Mouse (Mus musculus) G1E (cell line): ENCODE results near the gene Irak2. TPM values are rescaled to one million over a fixed set of nuclear protein-coding genes. Genes with fewer than 3 reads are reported as not detected.

Source experiments
- ATAC-seq: 2 replicates; pipeline ENCODE4 v1.8.0; 2016; ENCODE audit warnings: mild to moderate bottlenecking; ENCODE audit not compliant: insufficient number of reproducible peaks, poor library complexity, low FRiP score, severe bottlenecking; ENCODE audit errors: extremely low read depth
- DNase-seq: peaks from one replicate; pipeline ENCODE4 v3.0.0; 2012; ENCODE audit warnings: low spot score
- H3K27me3 ChIP-seq: 2 replicates; pipeline ENCODE4 v1.6.1; 2012; ENCODE audit warnings: mild to moderate bottlenecking, low read length, inconsistent platforms; ENCODE audit not compliant: insufficient read depth
- H3K36me3 ChIP-seq: replicated peaks from 2 replicates; pipeline ENCODE3; 2012; ENCODE audit warnings: mild to moderate bottlenecking, inconsistent platforms
- H3K4me1 ChIP-seq: 2 replicates; pipeline ENCODE4 v1.6.1; 2012; ENCODE audit warnings: low read depth, low read length, inconsistent platforms, mixed read lengths; ENCODE audit not compliant: insufficient read depth
- H3K4me3 ChIP-seq: 2 replicates; pipeline ENCODE4 v1.5.1; 2012; ENCODE audit warnings: low read depth, mild to moderate bottlenecking, inconsistent platforms, low read length, moderate library complexity, mixed read lengths
- H3K9me3 ChIP-seq: replicated peaks from 2 replicates; pipeline ENCODE4 v1.6.1; 2012; ENCODE audit warnings: inconsistent platforms
- CTCF ChIP-seq: IDR thresholded peaks from 2 replicates; pipeline ENCODE4 v1.5.1; 2012; ENCODE audit warnings: low read depth, low read length, inconsistent platforms, mixed read lengths
- GATA1 ChIP-seq: IDR thresholded peaks from 2 replicates; pipeline ENCODE4 v1.6.1; 2012; ENCODE audit warnings: borderline replicate concordance, low read length, inconsistent platforms, mixed read lengths
- GATA2 ChIP-seq: IDR thresholded peaks from 2 replicates; pipeline ENCODE4 v1.6.1; 2012; ENCODE audit warnings: low read depth, low read length, inconsistent platforms, borderline replicate concordance
- POLR2AphosphoS5 ChIP-seq: IDR thresholded peaks from 2 replicates; pipeline ENCODE4 v1.6.1; 2012; ENCODE audit warnings: low read depth, low read length, inconsistent platforms; ENCODE audit not compliant: insufficient replicate concordance
- TAL1 ChIP-seq: conservative IDR thresholded peaks from 2 replicates; pipeline ENCODE4 v1.6.1; 2012; ENCODE audit warnings: low read depth, low read length, inconsistent platforms, mixed read lengths
- polyA plus RNA-seq: library from polyadenylated mRNA; stranded (reverse); fragments of >175 nt; gene quantifications from 2 replicates; pipeline ENCODE4 v1.2.3, GENCODE M21; 2012
- total RNA-seq, 2 experiments: library from RNA; stranded (forward) in 1 of 2; stranded (reverse) in 1 of 2; fragments of 200-1000 nt in 1 of 2; fragments of >200 nt in 1 of 2; fragmentation: Nextera tagmentation in 1 of 2; gene quantifications; 2 replicates each; pipeline ENCODE4 v1.2.3; 2014 to 2017

The Irak2 gene
- total and polyA plus RNA-seq, 3 experiments, result 7.4 to 10.9 (median 10.2) TPM

DNA sequence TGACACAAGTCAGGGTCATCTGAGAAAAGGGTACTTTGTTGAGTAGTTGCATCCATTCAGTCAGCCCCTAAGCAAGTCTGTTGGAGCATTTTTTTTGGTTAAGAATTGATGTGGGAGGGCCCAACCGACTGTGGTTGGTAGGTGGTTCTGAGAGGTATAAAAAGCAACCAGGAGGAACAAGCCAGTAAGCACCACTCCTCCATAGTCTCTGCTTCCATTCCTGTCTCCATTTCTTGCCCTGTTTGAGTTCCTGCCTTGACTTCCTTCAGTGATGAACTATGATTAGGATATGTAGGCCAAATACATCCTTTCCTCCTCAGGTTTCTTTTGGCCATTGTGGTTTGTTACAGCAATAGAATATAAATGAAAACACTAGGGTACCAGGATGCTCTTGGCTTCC lies 104.8 kb downstream of the Irak2 start:
- H3K4me3 ChIP-seq, result no peak overlapping the region
- peaks cover 24% of the 10 kb centered on the region for H3K4me1 ChIP-seq
- peaks cover 5% of the 10 kb centered on the region for H3K27me3 ChIP-seq
- H3K9me3 ChIP-seq, result no peaks in the 10 kb centered on the region
- ATAC-seq (no peak), DNase-seq (no peak)
- H3K36me3 ChIP-seq, result peaks cover 11% of the 10 kb centered on the region
- TF ChIP-seq GATA1, result no peak
- no peak for TF ChIP-seq GATA2
- no peak for TF ChIP-seq TAL1
- no peak for TF ChIP-seq POLR2AphosphoS5
- TF ChIP-seq CTCF, result no peak

Other genes starting within 250 kb of the Irak2 start
- 43.3 and 47.6 TPM in 2 replicates for gene Ttll3, start 249.2 kb upstream of the Irak2 start, total RNA-seq (2014; fragmentation: Nextera tagmentation)
- 20.5 and 22.7 TPM in 2 replicates for gene Ttll3, start 249.2 kb upstream of the Irak2 start, total RNA-seq (2017)
- 10.2 and 15.1 TPM in 2 replicates for gene Ttll3, start 249.2 kb upstream of the Irak2 start, polyA plus RNA-seq
- 8.7 and 20.2 TPM in 2 replicates for gene Rpusd3, start 219.1 kb upstream of the Irak2 start, total RNA-seq (2014; fragmentation: Nextera tagmentation)
- 7.7 and 8.5 TPM in 2 replicates for gene Rpusd3, start 219.1 kb upstream of the Irak2 start, total RNA-seq (2017)
- gene Rpusd3, start 219.1 kb upstream of the Irak2 start, polyA plus RNA-seq, result 113 TPM in 2 replicates
- gene Cidec, start 202.7 kb upstream of the Irak2 start, total RNA-seq (2014; fragmentation: Nextera tagmentation), result not detected in 2 replicates
- 0.06 and 0.27 TPM in 2 replicates for gene Cidec, start 202.7 kb upstream of the Irak2 start, total RNA-seq (2017)
- not detected in 2 replicates for gene Cidec, start 202.7 kb upstream of the Irak2 start, polyA plus RNA-seq
- 19.4 and 21.7 TPM in 2 replicates for gene Jagn1, start 195.9 kb upstream of the Irak2 start, total RNA-seq (2014; fragmentation: Nextera tagmentation)
- gene Jagn1, start 195.9 kb upstream of the Irak2 start, total RNA-seq (2017), result 12.9 and 14.0 TPM in 2 replicates
- 5.6 and 6.3 TPM in 2 replicates for gene Jagn1, start 195.9 kb upstream of the Irak2 start, polyA plus RNA-seq
- not detected in 2 replicates for gene Il17re, start 180.0 kb upstream of the Irak2 start, total RNA-seq (2014; fragmentation: Nextera tagmentation)
- gene Il17re, start 180.0 kb upstream of the Irak2 start, total RNA-seq (2017), result 0.17 and 0.22 TPM in 2 replicates
- not detected in 2 replicates for gene Il17re, start 180.0 kb upstream of the Irak2 start, polyA plus RNA-seq
- not detected in 2 replicates for gene Il17rc, start 167.0 kb upstream of the Irak2 start, total RNA-seq (2014; fragmentation: Nextera tagmentation)
- gene Il17rc, start 167.0 kb upstream of the Irak2 start, total RNA-seq (2017), result not detected in 2 replicates
- gene Il17rc, start 167.0 kb upstream of the Irak2 start, polyA plus RNA-seq, result 0.07 and 0.17 TPM in 2 replicates
- 8.5 and 9.9 TPM in 2 replicates for gene Creld1, start 155.2 kb upstream of the Irak2 start, total RNA-seq (2014; fragmentation: Nextera tagmentation)
- gene Creld1, start 155.2 kb upstream of the Irak2 start, total RNA-seq (2017), result 5.8 and 7.4 TPM in 2 replicates
- gene Creld1, start 155.2 kb upstream of the Irak2 start, polyA plus RNA-seq, result 17.3 and 19.8 TPM in 2 replicates
- not detected in 2 replicates for gene Prrt3, start 136.5 kb upstream of the Irak2 start, total RNA-seq (2014; fragmentation: Nextera tagmentation)
- gene Prrt3, start 136.5 kb upstream of the Irak2 start, total RNA-seq (2017), result under 0.01 and 0.12 TPM in 2 replicates
- gene Prrt3, start 136.5 kb upstream of the Irak2 start, polyA plus RNA-seq, result not detected in 2 replicates
- 54.4 and 56.1 TPM in 2 replicates for gene Emc3, start 106.8 kb upstream of the Irak2 start, total RNA-seq (2014; fragmentation: Nextera tagmentation)
- gene Emc3, start 106.8 kb upstream of the Irak2 start, total RNA-seq (2017), result 34.8 and 37.1 TPM in 2 replicates
- gene Emc3, start 106.8 kb upstream of the Irak2 start, polyA plus RNA-seq, result 18.8 and 22.9 TPM in 2 replicates
- 47.2 and 83.5 TPM in 2 replicates for gene Fancd2, start 106.8 kb upstream of the Irak2 start, total RNA-seq (2014; fragmentation: Nextera tagmentation)
- gene Fancd2, start 106.8 kb upstream of the Irak2 start, total RNA-seq (2017), result 32.9 and 41.1 TPM in 2 replicates
- gene Fancd2, start 106.8 kb upstream of the Irak2 start, polyA plus RNA-seq, result 2.2 TPM in 2 replicates
- not detected in 2 replicates for gene Fancd2os, start 37.8 kb upstream of the Irak2 start, total RNA-seq (2014; fragmentation: Nextera tagmentation)
- 0.16 TPM in 1 of 2 replicates, not detected in the other for gene Fancd2os, start 37.8 kb upstream of the Irak2 start, total RNA-seq (2017)
- not detected in 2 replicates for gene Fancd2os, start 37.8 kb upstream of the Irak2 start, polyA plus RNA-seq
- 186 and 193 TPM in 2 replicates for gene Brk1, start 33.7 kb upstream of the Irak2 start, total RNA-seq (2014; fragmentation: Nextera tagmentation)
- 167 and 180 TPM in 2 replicates for gene Brk1, start 33.7 kb upstream of the Irak2 start, total RNA-seq (2017)
- gene Brk1, start 33.7 kb upstream of the Irak2 start, polyA plus RNA-seq, result 29.2 and 42.6 TPM in 2 replicates
- gene Vhl, start 14.5 kb upstream of the Irak2 start, total RNA-seq (2014; fragmentation: Nextera tagmentation), result 9.0 and 12.5 TPM in 2 replicates
- gene Vhl, start 14.5 kb upstream of the Irak2 start, total RNA-seq (2017), result 25.4 and 26.1 TPM in 2 replicates
- gene Vhl, start 14.5 kb upstream of the Irak2 start, polyA plus RNA-seq, result 6.4 and 7.9 TPM in 2 replicates
- 20.9 and 26.3 TPM in 2 replicates for gene Tatdn2, start 58.6 kb downstream of the Irak2 start, total RNA-seq (2014; fragmentation: Nextera tagmentation)
- 72.0 and 81.3 TPM in 2 replicates for gene Tatdn2, start 58.6 kb downstream of the Irak2 start, total RNA-seq (2017)
- gene Tatdn2, start 58.6 kb downstream of the Irak2 start, polyA plus RNA-seq, result 33.1 and 34.5 TPM in 2 replicates
- gene Ghrl, start 81.4 kb downstream of the Irak2 start, total RNA-seq (2014; fragmentation: Nextera tagmentation), result not detected in 2 replicates
- 0.76 TPM in 1 of 2 replicates, not detected in the other for gene Ghrl, start 81.4 kb downstream of the Irak2 start, total RNA-seq (2017)
- not detected in 2 replicates for gene Ghrl, start 81.4 kb downstream of the Irak2 start, polyA plus RNA-seq
- gene Sec13, start 102.3 kb downstream of the Irak2 start, total RNA-seq (2014; fragmentation: Nextera tagmentation), result 71.9 and 73.3 TPM in 2 replicates
- gene Sec13, start 102.3 kb downstream of the Irak2 start, total RNA-seq (2017), result 172 and 185 TPM in 2 replicates
- gene Sec13, start 102.3 kb downstream of the Irak2 start, polyA plus RNA-seq, result 17.7 and 30.9 TPM in 2 replicates